In genomic region chr5:30482319-30482718, GRCm38 (mm10) we compare ENCODE assay signal across 9 mouse cellular contexts. TPM values are rescaled to one million over a fixed set of nuclear protein-coding genes. Genes with fewer than 3 reads are reported as not detected.
DNase-seq lines count a peak whose midpoint lies in the region; ATAC-seq and TF ChIP-seq lines count a peak whose summit lies in the region.
"Had no signal": no experiment of that assay in that cellular context is flagged by ENCODE, and none has a peak within 500 bp of the region (broad histone marks: within the 10 kb centered on the region; RNA-seq: fewer than 3 reads in every experiment).

No protein-coding gene starts in this region.

- no peak for DNase-seq in ES-E14 (ENCODE audit: low read depth, low spot score)
- peak; percentile 74 to 82 for DNase-seq in adrenal gland, postnatal 36 days
- peak; percentile 77 for DNase-seq in embryonic facial prominence, embryonic 11.5 days (ENCODE audit: low spot score)
- peak; percentile 31 for DNase-seq in large intestine, adult 2 months (ENCODE audit: low read depth, low spot score)
- DNase-seq in lung, adult 2 months, result peak; percentile 49
- peak; percentile 85 for DNase-seq in retina, postnatal 1 day
- DNase-seq in urinary bladder, postnatal 10 days (ENCODE audit: low spot score), result peak; percentile 36

- 25% methylated on average over 3 of the region's 5 CpGs for WGBS in embryonic facial prominence, embryonic 11.5 days
- 14% methylated on average over 5 of the region's 5 CpGs for WGBS in heart, embryonic 15.5 days
- WGBS in large intestine, adult 2 months, result 18% methylated on average over 5 of the region's 5 CpGs
- WGBS in lung, adult 2 months, result 16% methylated on average over 5 of the region's 5 CpGs

- no peak overlapping the region for H3K4me3 ChIP-seq in ES-E14 (ENCODE audit: insufficient read depth in 1 of 2, low read depth in 1 of 2, low read length in 2 of 2, poor library complexity in 1 of 2, severe bottlenecking in 1 of 2)
- no peak overlapping the region for H3K4me3 ChIP-seq in embryonic facial prominence, embryonic 11.5 days (ENCODE audit: low read depth, low read length)
- H3K4me3 ChIP-seq in heart, embryonic 15.5 days, result no peak overlapping the region
- H3K4me3 ChIP-seq in lung, adult 2 months (replicated peaks; ENCODE audit: extremely low read depth, low read depth, low read length), result no peak overlapping the region
- H3K4me3 ChIP-seq: heart, embryonic 13.5 days had no signal

- no peaks in the 10 kb centered on the region for H3K4me1 ChIP-seq in ES-E14 (ENCODE audit: control insufficient read depth in 2 of 2, insufficient read depth in 2 of 2, low read length in 2 of 2, poor library complexity in 1 of 2)
- no peaks in the 10 kb centered on the region for H3K4me1 ChIP-seq in embryonic facial prominence, embryonic 11.5 days (ENCODE audit: control insufficient read depth, insufficient read depth, low read length)
- 0 out of 2 replicates have a peak, but pooled peaks cover 2% of the 10 kb centered on the region for H3K4me1 ChIP-seq in heart, embryonic 15.5 days (replicated peaks)
- H3K4me1 ChIP-seq in lung, adult 2 months (ENCODE audit: control insufficient read depth, insufficient read depth, low read length), result no peaks in the 10 kb centered on the region
- H3K4me1 ChIP-seq: heart, embryonic 13.5 days had no signal

- TF ChIP-seq POLR2A in lung, adult 2 months (IDR thresholded peaks at IDR 0.05; ENCODE audit: borderline replicate concordance, extremely low read depth, low read depth, low read length), result no peak

- no peak overlapping the region for H3K4me2 ChIP-seq in embryonic facial prominence, embryonic 11.5 days (ENCODE audit: low read depth, low read length)
- H3K4me2 ChIP-seq in heart, embryonic 15.5 days, result no peak overlapping the region
- H3K4me2 ChIP-seq: heart, embryonic 13.5 days had no signal

- H3K27ac ChIP-seq in ES-E14 (ENCODE audit: insufficient read depth, low read depth, low read length, poor library complexity, severe bottlenecking), result no peak overlapping the region
- no peak overlapping the region for H3K27ac ChIP-seq in embryonic facial prominence, embryonic 11.5 days (replicated peaks; ENCODE audit: low read depth, low read length)
- no peak overlapping the region for H3K27ac ChIP-seq in heart, embryonic 15.5 days
- H3K27ac ChIP-seq: heart, embryonic 13.5 days had no signal

- peak; percentile 88 for TF ChIP-seq CTCF in lung, adult 2 months (IDR thresholded peaks at IDR 0.05; ENCODE audit: insufficient read depth, low read length)

- in situ Hi-C loops in ES-E14 (cut with MboI; ENCODE audit: low sequenced_read_pairs in 2 of 2, unreplicated experiment in 2 of 2), result no loop called here

- H3K9me3 ChIP-seq in ES-E14 (ENCODE audit: control insufficient read depth, insufficient read depth, low read depth, low read length), result no peaks in the 10 kb centered on the region
- H3K9me3 ChIP-seq in embryonic facial prominence, embryonic 11.5 days (replicated peaks; ENCODE audit: control insufficient read depth, low read length), result no peaks in the 10 kb centered on the region
- H3K9me3 ChIP-seq in heart, embryonic 15.5 days (replicated peaks), result no peaks in the 10 kb centered on the region
- H3K9me3 ChIP-seq: heart, embryonic 13.5 days had no signal

- no peaks in the 10 kb centered on the region for H3K36me3 ChIP-seq in ES-E14 (ENCODE audit: control insufficient read depth, insufficient read depth, low read length, poor library complexity, severe bottlenecking)
- no peaks in the 10 kb centered on the region for H3K36me3 ChIP-seq in embryonic facial prominence, embryonic 11.5 days (replicated peaks; ENCODE audit: control insufficient read depth, insufficient read depth, low read depth, low read length)
- H3K36me3 ChIP-seq in heart, embryonic 15.5 days, result no peaks in the 10 kb centered on the region
- H3K36me3 ChIP-seq: heart, embryonic 13.5 days had no signal

- ATAC-seq in embryonic facial prominence, embryonic 11.5 days (replicated peaks; ENCODE audit: insufficient number of reproducible peaks, low FRiP score, low TSS enrichment, low read depth), result peak; percentile 44; the same call in 1 of the 2 replicates
- 0 out of 2 replicates have a peak, but pooled peaks have one; percentile 39 for ATAC-seq in heart, embryonic 15.5 days (replicated peaks; ENCODE audit: insufficient number of reproducible peaks, insufficient read depth, low FRiP score, low read depth)

- H3K9ac ChIP-seq in ES-E14 (ENCODE audit: insufficient read depth, low read depth, low read length, poor library complexity, severe bottlenecking), result no peak overlapping the region
- H3K9ac ChIP-seq in embryonic facial prominence, embryonic 11.5 days (replicated peaks; ENCODE audit: low read length), result no peak overlapping the region
- H3K9ac ChIP-seq in heart, embryonic 15.5 days, result no peak overlapping the region
- H3K9ac ChIP-seq: heart, embryonic 13.5 days had no signal

- H3K27me3 ChIP-seq in embryonic facial prominence, embryonic 11.5 days (ENCODE audit: control insufficient read depth, insufficient read depth, low read length), result no peaks in the 10 kb centered on the region
- H3K27me3 ChIP-seq in heart, embryonic 15.5 days, result no peaks in the 10 kb centered on the region

TF ChIP-seq in ES-E14, 5 proteins besides CTCF, POLR2A, EP300 and RAD21:
- TF ChIP-seq ZC3H11A (IDR thresholded peaks at IDR 0.05; ENCODE audit: borderline replicate concordance, low read depth, low read length) (0 out of 2 replicates have a peak, but pooled peaks have one; percentile 27), HCFC1 (IDR thresholded peaks at IDR 0.05; ENCODE audit: borderline replicate concordance, insufficient read depth, low read length) (no peak)
TF ChIP-seq in ES-E14: peak in this region for 1.

RNA-seq across cellular contexts. Expression of gene 1700001C02Rik, which starts 16.5 kb away (rescaled TPM):
- not detected in 2 replicates for total RNA-seq in ES-E14 (2012; rRNA removed)
- not detected for total RNA-seq in adrenal gland, postnatal 36 days (2021)
- polyA plus RNA-seq in embryonic facial prominence, embryonic 11.5 days (2014; fragmentation: Nextera tagmentation; extraction: Ambion mirVana), result not detected in 2 replicates
- 0.28 TPM in 1 of 2 replicates, not detected in the other for polyA plus RNA-seq in heart, embryonic 15.5 days (2015; fragmentation: Nextera tagmentation; extraction: Ambion mirVana)
- polyA plus RNA-seq in large intestine, adult 2 months (2012; rRNA removed), result not detected in 2 replicates
- polyA plus RNA-seq in lung, adult 2 months (2012; rRNA removed), result 24.4 and 25.3 TPM in 2 replicates
- polyA plus RNA-seq: heart, embryonic 13.5 days had no signal

RNA-seq across cellular contexts. Expression of gene Otof, which starts 20.6 kb away (rescaled TPM):
- total RNA-seq in ES-E14 (2012; rRNA removed), result 0.18 and 0.26 TPM in 2 replicates
- under 1 TPM; 0.07 to 0.10 TPM for total RNA-seq in adrenal gland, postnatal 36 days (2021)
- 0.14 and 0.17 TPM in 2 replicates for polyA plus RNA-seq in embryonic facial prominence, embryonic 11.5 days (2014; fragmentation: Nextera tagmentation; extraction: Ambion mirVana)
- 0.09 and 0.16 TPM in 2 replicates for polyA plus RNA-seq in heart, embryonic 15.5 days (2015; fragmentation: Nextera tagmentation; extraction: Ambion mirVana)
- 0.04 and 0.14 TPM in 2 replicates for polyA plus RNA-seq in large intestine, adult 2 months (2012; rRNA removed)
- 0.26 TPM in 2 replicates for polyA plus RNA-seq in lung, adult 2 months (2012; rRNA removed)

Comparison
In these comparisons a context has a peak if more than half of its experiments do, and no peak if none do; other contexts are left out.
1. RNA of gene 1700001C02Rik, which starts 16.5 kb away (polyA plus RNA-seq): 24.4 to 25.3 TPM in lung, adult 2 months; 0.28 TPM in heart, embryonic 15.5 days, not detected in embryonic facial prominence, embryonic 11.5 days and not detected in large intestine, adult 2 months; every median in the first group is over 10 times any median in the second.